Mouse (Mus musculus) spleen, embryonic (tissue): ENCODE data around the gene Klk1b5.

Experiments used
- CTCF ChIA-PET: fragments of 350-600 bp; sonication (Branson Sonifier 250); formaldehyde crosslinking; loops from one replicate; lab custom pipeline; 2022; lab: Charles Lee

The Klk1b5 gene

GRCm38 (mm10) chr7:44253023-44253616 lies 37.4 kb downstream of the Klk1b5 start:
- CTCF ChIA-PET = no interaction called here

DNA sequence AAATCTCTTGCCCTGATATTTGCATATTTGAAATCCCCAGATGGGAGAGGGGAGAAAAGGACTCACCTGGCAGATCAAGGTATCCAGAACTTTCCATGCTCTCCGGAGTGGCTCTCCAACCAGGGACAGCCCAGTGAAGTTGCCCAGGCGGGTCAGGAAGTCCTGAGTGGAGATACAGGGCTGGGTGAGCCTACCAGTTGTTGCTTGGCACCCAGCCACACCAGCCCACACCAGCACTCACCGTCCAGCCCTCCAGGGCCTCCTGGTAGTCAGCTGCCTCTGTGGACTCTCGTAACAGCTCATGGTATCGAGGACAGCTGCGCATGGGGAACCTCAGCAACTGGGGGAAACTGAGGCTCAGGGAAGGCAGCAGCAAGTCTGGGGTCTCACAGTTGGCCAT lies 39.2 kb downstream of the Klk1b5 start:
- CTCF ChIA-PET = no interaction called here

DNA sequence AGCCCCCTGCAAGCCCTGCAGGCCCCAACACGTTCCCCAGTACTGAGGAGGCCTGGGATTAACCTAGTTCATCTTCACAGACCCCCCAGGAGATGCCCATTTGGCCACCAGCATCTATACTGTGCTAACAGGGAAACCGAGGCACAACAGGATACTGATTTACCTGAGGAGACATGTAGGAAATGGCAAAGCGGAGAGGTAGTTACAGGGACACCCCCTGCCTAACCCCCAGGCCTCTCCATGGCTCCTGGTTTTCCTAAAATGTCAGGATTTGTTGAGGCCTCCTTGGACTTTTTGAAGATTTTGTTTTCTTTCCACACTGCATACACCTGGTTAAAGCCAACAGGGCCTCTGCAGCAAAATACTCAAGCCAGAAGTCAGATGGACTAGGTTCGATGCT lies 41.5 kb downstream of the Klk1b5 start, which contains the start of gene Acp4:
Gene Acp4 (minus strand): TSS at position 101 of the 400 bp plus-strand sequence.
- CTCF ChIA-PET = no interaction called here

- CTCF ChIA-PET = interaction anchor here (0.6 kb wide), 1 partner anchor 39 kb away, joined by 3 read pairs; no protein-coding TSS in a partner anchor
Measured at GRCm38 (mm10) chr7:44260410-44260809, 44.7 kb downstream of the Klk1b5 start.

GRCm38 (mm10) chr7:44261147-44261546 lies 45.4 kb downstream of the Klk1b5 start, which contains the start of gene Gm15517:
TSS of gene Gm15517 (plus strand) at chr7:44261447.
- CTCF ChIA-PET = no interaction called here

- CTCF ChIA-PET = interaction anchor here (1.0 to 1.4 kb wide), 3 partner anchors 50 to 88 kb away, joined by 3 to 4 read pairs (median 4); no protein-coding TSS in a partner anchor
Measured at GRCm38 (mm10) chr7:44262791-44263643, 47.3 kb downstream of the Klk1b5 start.

GRCm38 (mm10) chr7:44268117-44268516 lies 52.4 kb downstream of the Klk1b5 start:
- CTCF ChIA-PET = no interaction called here

GRCm38 (mm10) chr7:44269397-44269796 lies 53.7 kb downstream of the Klk1b5 start:
- CTCF ChIA-PET = no interaction called here
